Mouse (Mus musculus): ENCODE data around the gene Mki67. TPM values are rescaled to one million over a fixed set of nuclear protein-coding genes. Genes with fewer than 3 reads are reported as not detected.

The Mki67 gene
- polyA plus RNA-seq, 1 experiment, result 140 TPM

DNA sequence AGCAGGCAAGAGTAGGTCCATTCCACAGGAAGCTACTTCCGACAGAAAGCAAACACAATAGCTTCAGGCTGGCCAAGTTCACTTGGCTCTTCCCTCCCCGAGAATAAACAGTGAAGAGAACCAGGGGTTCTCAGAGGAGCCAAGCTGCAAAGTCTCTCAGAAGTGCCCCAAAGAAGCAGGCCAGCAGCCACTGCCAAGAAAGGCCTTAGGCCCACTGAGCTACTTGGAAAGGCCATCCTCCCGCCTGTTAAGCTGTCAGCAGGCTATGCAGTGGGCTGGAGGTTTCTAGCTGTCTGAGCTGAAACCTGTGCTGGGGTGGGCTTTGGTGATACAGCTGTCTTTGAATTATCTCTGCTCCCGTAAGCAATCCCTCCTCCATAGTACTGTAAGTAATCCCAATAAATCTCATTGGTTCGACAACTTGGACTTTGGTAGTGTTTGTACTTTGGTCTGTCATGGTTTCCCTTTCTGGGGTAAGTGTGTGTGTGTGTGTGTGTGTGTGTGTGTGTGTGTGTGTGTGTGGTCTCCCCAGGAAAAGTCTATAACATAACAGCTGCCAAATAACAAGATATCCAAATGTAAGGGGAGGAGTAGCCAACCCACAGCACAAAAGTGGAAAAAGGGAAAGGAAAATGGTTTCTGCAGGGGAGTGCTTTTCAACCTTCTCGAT lies 7.6 kb upstream of the Mki67 start:
- 76% methylated on average over 6 of the region's 6 CpGs for WGBS
- Histone ChIP-seq H3K27ac (ENCODE audit: insufficient read depth, low read depth, low read length) (no peak overlapping the region), H3K4me1 (ENCODE audit: control insufficient read depth, insufficient read depth, low read length) (no peaks in the 10 kb centered on the region), H3K4me3 (ENCODE audit: insufficient read depth, low read depth, low read length) (no peak overlapping the region)
- TF ChIP-seq POLR2A (IDR thresholded peaks at IDR 0.05; ENCODE audit: insufficient read depth, low read depth, low read length) (no peak), CTCF (IDR thresholded peaks at IDR 0.05; ENCODE audit: insufficient read depth, low read depth, low read length) (no peak)

- TF ChIP-seq POLR2A (IDR thresholded peaks at IDR 0.05; ENCODE audit: insufficient read depth, low read depth, low read length) (no peak), CTCF (IDR thresholded peaks at IDR 0.05; ENCODE audit: insufficient read depth, low read depth, low read length) (no peak)
- 67% methylated on average over 6 of the region's 6 CpGs for WGBS
- no peak overlapping the region for H3K4me3 ChIP-seq (ENCODE audit: insufficient read depth, low read depth, low read length)
- H3K4me1 ChIP-seq (ENCODE audit: control insufficient read depth, insufficient read depth, low read length), result no peaks in the 10 kb centered on the region
- H3K27ac ChIP-seq (ENCODE audit: insufficient read depth, low read depth, low read length), result no peak overlapping the region
These were observed 6.1 kb upstream of the Mki67 start for GRCm38 (mm10) chr7:135722011-135722838.

DNA sequence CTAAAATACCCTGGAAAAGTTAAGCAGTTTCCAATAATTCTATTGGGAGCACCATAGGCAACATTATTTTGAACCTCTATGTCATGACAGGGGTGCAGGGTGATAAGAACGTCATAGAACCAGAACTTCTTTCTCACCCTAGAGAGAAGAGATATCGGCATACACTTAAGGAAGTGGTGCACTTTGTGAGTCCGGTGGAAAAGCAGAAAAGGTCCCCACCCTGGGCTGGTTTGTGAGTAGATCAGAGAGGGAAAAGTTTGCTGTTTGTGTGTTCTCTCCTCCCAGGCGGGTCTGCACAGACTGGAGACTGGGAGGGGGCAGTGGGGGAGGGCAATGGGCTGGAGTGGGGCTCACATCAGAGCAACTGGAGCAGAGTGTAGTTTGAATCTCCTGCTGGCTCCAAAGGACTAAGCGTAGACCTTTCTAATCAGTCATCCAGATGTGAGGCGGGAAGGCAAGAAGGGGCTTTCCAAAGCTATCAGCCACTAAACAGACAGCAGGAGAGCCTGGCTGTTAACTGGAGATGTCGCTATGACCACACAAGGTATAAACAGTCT lies 5.4 kb upstream of the Mki67 start:
- 90% methylated on average over 7 of the region's 7 CpGs for WGBS
- H3K4me3 ChIP-seq (ENCODE audit: insufficient read depth, low read depth, low read length), result no peak overlapping the region
- no peaks in the 10 kb centered on the region for H3K4me1 ChIP-seq (ENCODE audit: control insufficient read depth, insufficient read depth, low read length)
- no peak overlapping the region for H3K27ac ChIP-seq (ENCODE audit: insufficient read depth, low read depth, low read length)
- no peak for TF ChIP-seq CTCF (IDR thresholded peaks at IDR 0.05; ENCODE audit: insufficient read depth, low read depth, low read length)
- no peak for TF ChIP-seq POLR2A (IDR thresholded peaks at IDR 0.05; ENCODE audit: insufficient read depth, low read depth, low read length)

GRCm38 (mm10) chr7:135716968-135717557 lies 902 bp upstream of the Mki67 start:
- no peak overlapping the region for H3K4me3 ChIP-seq (ENCODE audit: insufficient read depth, low read depth, low read length)
- no peak for TF ChIP-seq POLR2A (IDR thresholded peaks at IDR 0.05; ENCODE audit: insufficient read depth, low read depth, low read length)
- TF ChIP-seq CTCF (IDR thresholded peaks at IDR 0.05; ENCODE audit: insufficient read depth, low read depth, low read length), result no peak
- H3K27ac ChIP-seq (ENCODE audit: insufficient read depth, low read depth, low read length), result no peak overlapping the region
- H3K4me1 ChIP-seq (ENCODE audit: control insufficient read depth, insufficient read depth, low read length), result peaks cover 6% of the 10 kb centered on the region
- WGBS, result 52% methylated on average over 7 of the region's 7 CpGs

GRCm38 (mm10) chr7:135716445-135716877 lies 300 bp upstream of the Mki67 start:
- TF ChIP-seq POLR2A (IDR thresholded peaks at IDR 0.05; ENCODE audit: insufficient read depth, low read depth, low read length), result no peak
- no peak for TF ChIP-seq CTCF (IDR thresholded peaks at IDR 0.05; ENCODE audit: insufficient read depth, low read depth, low read length)
- Histone ChIP-seq H3K27ac (ENCODE audit: insufficient read depth, low read depth, low read length) (no peak overlapping the region), H3K4me1 (ENCODE audit: control insufficient read depth, insufficient read depth, low read length) (peaks cover 6% of the 10 kb centered on the region), H3K4me3 (ENCODE audit: insufficient read depth, low read depth, low read length) (peak overlapping the region; percentile 51)
- WGBS, result 2% methylated on average over 26 of the region's 28 CpGs

- 32% methylated on average over 7 of the region's 7 CpGs for WGBS
- Histone ChIP-seq H3K4me1 (ENCODE audit: control insufficient read depth, insufficient read depth, low read length) (peaks cover 6% of the 10 kb centered on the region), H3K4me3 (ENCODE audit: insufficient read depth, low read depth, low read length) (no peak overlapping the region), H3K27ac (ENCODE audit: insufficient read depth, low read depth, low read length) (no peak overlapping the region)
- TF ChIP-seq CTCF (IDR thresholded peaks at IDR 0.05; ENCODE audit: insufficient read depth, low read depth, low read length) (no peak), POLR2A (IDR thresholded peaks at IDR 0.05; ENCODE audit: insufficient read depth, low read depth, low read length) (no peak)
These were observed 995 bp downstream of the Mki67 start for GRCm38 (mm10) chr7:135715166-135715565.

DNA sequence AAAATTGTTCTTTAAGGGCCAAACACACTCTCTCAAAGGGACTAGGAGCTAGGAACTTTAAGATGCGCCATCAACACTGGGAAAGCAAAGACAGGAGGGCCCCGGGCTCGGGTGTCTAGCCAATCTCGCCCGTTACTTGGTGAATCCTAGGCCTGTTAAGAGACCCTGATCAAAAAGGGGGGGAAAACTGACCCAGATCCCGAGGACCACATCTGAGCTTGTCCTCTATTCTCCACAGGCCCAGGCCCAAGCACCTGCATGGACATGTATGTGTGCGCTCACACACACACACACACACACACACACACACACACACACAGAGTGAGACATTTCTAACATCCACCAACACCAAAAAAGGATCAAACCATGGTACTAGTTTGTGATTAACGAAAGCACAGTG lies 2.8 kb downstream of the Mki67 start:
- no peak overlapping the region for H3K4me3 ChIP-seq (ENCODE audit: insufficient read depth, low read depth, low read length)
- H3K27ac ChIP-seq (ENCODE audit: insufficient read depth, low read depth, low read length), result no peak overlapping the region
- peaks cover 6% of the 10 kb centered on the region for H3K4me1 ChIP-seq (ENCODE audit: control insufficient read depth, insufficient read depth, low read length)
- WGBS, result 89% methylated on average over 8 of the region's 8 CpGs
- no peak for TF ChIP-seq CTCF (IDR thresholded peaks at IDR 0.05; ENCODE audit: insufficient read depth, low read depth, low read length)

GRCm38 (mm10) chr7:135712534-135712933 lies 3.6 kb downstream of the Mki67 start:
- H3K27ac ChIP-seq (ENCODE audit: insufficient read depth, low read depth, low read length), result no peak overlapping the region
- TF ChIP-seq CTCF (IDR thresholded peaks at IDR 0.05; ENCODE audit: insufficient read depth, low read depth, low read length), result no peak
- TF ChIP-seq POLR2A (IDR thresholded peaks at IDR 0.05; ENCODE audit: insufficient read depth, low read depth, low read length), result no peak
- 94% methylated on average over 1 of the region's 1 CpGs for WGBS
- H3K4me3 ChIP-seq (ENCODE audit: insufficient read depth, low read depth, low read length), result no peak overlapping the region
- H3K4me1 ChIP-seq (ENCODE audit: control insufficient read depth, insufficient read depth, low read length), result peaks cover 6% of the 10 kb centered on the region

- Histone ChIP-seq H3K4me3 (ENCODE audit: insufficient read depth, low read depth, low read length) (no peak overlapping the region), H3K27ac (ENCODE audit: insufficient read depth, low read depth, low read length) (no peak overlapping the region), H3K4me1 (ENCODE audit: control insufficient read depth, insufficient read depth, low read length) (peaks cover 2% of the 10 kb centered on the region)
- TF ChIP-seq POLR2A (IDR thresholded peaks at IDR 0.05; ENCODE audit: insufficient read depth, low read depth, low read length) (no peak), CTCF (IDR thresholded peaks at IDR 0.05; ENCODE audit: insufficient read depth, low read depth, low read length) (no peak)
- 63% methylated on average over 2 of the region's 2 CpGs for WGBS
These were observed 5.5 kb downstream of the Mki67 start for GRCm38 (mm10) chr7:135710702-135711101.
